Mouse (Mus musculus): ENCODE results near the gene Ube2e2. TPM values are rescaled to one million over a fixed set of nuclear protein-coding genes. Genes with fewer than 3 reads are reported as not detected.

Ube2e2 gene
- polyA plus RNA-seq, 1 experiment from 2014 or later = 72.8 TPM

GRCm38 (mm10) chr14:18666251-18666650, 227.8 kb downstream of the Ube2e2 start:
- no peaks in the 10 kb centered on the region for H3K27me3 ChIP-seq (replicated peaks; ENCODE audit: control insufficient read depth, insufficient read depth, low read length)
- H3K27ac ChIP-seq (replicated peaks; ENCODE audit: low read depth, low read length) = no peak overlapping the region
- peaks cover 8% of the 10 kb centered on the region for H3K9me3 ChIP-seq (ENCODE audit: control insufficient read depth, low read length)
- DNase-seq (ENCODE audit: low spot score) (peak; percentile 24), ATAC-seq (ENCODE audit: low read depth) (no peak)
- H3K4me2 ChIP-seq (ENCODE audit: low read depth, low read length) = no peak overlapping the region
- no peak overlapping the region for H3K4me3 ChIP-seq (ENCODE audit: low read depth, low read length)
- no peak overlapping the region for H3K9ac ChIP-seq (ENCODE audit: low read depth, low read length)
- H3K4me1 ChIP-seq (ENCODE audit: control insufficient read depth, insufficient read depth, low read length) = no peaks in the 10 kb centered on the region
- WGBS = 53% methylated on average over 1 of the region's 1 CpGs
- no peaks in the 10 kb centered on the region for H3K36me3 ChIP-seq (ENCODE audit: control insufficient read depth, insufficient read depth, low read length)

DNA sequence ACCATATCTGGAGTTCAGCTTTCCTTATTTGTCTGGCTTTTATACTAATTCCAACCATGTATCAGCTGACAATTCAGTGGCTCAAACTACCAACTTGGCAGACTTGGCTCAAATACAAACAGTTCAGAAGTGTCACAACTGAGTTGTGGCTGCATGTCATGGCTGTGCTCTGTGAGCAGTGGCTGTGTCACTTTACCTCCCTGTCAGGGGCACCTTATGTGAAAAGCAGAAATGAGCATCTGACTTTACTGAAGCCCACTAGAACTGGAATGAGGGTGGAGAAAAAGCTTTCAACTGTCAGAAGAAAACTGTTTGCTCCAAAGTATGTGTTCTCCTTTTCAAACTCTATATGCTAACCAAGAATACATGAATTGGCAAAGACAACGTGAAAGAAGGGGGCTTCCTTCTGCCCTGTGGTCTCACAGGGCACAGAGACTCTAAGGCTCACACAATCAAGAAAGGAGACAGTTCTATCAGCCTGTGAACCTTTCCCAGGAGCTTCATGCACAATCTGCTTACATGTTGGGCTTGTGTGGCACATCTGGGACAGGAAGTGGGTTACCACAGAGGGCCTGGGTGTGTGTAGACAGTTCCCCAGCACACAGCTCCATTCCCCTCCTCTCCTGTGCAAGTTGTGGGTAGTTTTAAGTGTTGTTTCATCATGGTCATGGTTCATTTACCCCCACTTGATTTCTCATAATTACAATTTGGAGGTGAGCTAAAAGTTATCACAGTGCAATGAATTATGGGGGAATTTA, 228.6 kb downstream of the Ube2e2 start:
- no peaks in the 10 kb centered on the region for H3K27me3 ChIP-seq (replicated peaks; ENCODE audit: control insufficient read depth, insufficient read depth, low read length)
- H3K9me3 ChIP-seq (ENCODE audit: control insufficient read depth, low read length) = peaks cover 10% of the 10 kb centered on the region
- no peak overlapping the region for H3K4me3 ChIP-seq (ENCODE audit: low read depth, low read length)
- no peak overlapping the region for H3K27ac ChIP-seq (replicated peaks; ENCODE audit: low read depth, low read length)
- no peak overlapping the region for H3K9ac ChIP-seq (ENCODE audit: low read depth, low read length)
- no peaks in the 10 kb centered on the region for H3K36me3 ChIP-seq (ENCODE audit: control insufficient read depth, insufficient read depth, low read length)
- no peak overlapping the region for H3K4me2 ChIP-seq (ENCODE audit: low read depth, low read length)
- no peak for ATAC-seq (ENCODE audit: low read depth)
- DNase-seq (ENCODE audit: low spot score) = no peak
- no peaks in the 10 kb centered on the region for H3K4me1 ChIP-seq (ENCODE audit: control insufficient read depth, insufficient read depth, low read length)
- 81% methylated on average over 1 of the region's 1 CpGs for WGBS

DNA sequence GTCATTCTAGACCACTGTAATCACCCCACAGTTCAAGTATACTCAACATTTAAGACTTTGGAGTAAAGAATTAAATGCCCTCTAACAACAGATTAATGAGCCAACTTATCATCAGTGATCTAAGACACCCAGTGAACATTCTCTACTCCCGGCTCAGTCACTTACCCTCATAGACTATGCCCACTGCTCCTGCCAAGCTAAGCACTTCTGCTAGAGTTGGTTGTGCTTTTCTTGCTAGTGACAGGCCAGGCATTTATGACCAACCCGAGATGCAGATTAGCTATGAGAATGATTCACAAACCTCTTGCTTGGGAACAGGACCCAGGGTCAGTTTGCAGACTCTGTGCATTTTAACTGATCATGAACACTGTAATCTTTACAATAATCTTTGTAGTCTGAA, 230.4 kb downstream of the Ube2e2 start:
- no peaks in the 10 kb centered on the region for H3K27me3 ChIP-seq (replicated peaks; ENCODE audit: control insufficient read depth, insufficient read depth, low read length)
- H3K9ac ChIP-seq (ENCODE audit: low read depth, low read length) = no peak overlapping the region
- peaks cover 10% of the 10 kb centered on the region for H3K9me3 ChIP-seq (ENCODE audit: control insufficient read depth, low read length)
- no peak overlapping the region for H3K4me3 ChIP-seq (ENCODE audit: low read depth, low read length)
- H3K36me3 ChIP-seq (ENCODE audit: control insufficient read depth, insufficient read depth, low read length) = no peaks in the 10 kb centered on the region
- H3K4me2 ChIP-seq (ENCODE audit: low read depth, low read length) = no peak overlapping the region
- no peaks in the 10 kb centered on the region for H3K4me1 ChIP-seq (ENCODE audit: control insufficient read depth, insufficient read depth, low read length)
- no peak for ATAC-seq (ENCODE audit: low read depth)
- 85% methylated on average over 2 of the region's 2 CpGs for WGBS
- no peak overlapping the region for H3K27ac ChIP-seq (replicated peaks; ENCODE audit: low read depth, low read length)
- no peak for DNase-seq (ENCODE audit: low spot score)

GRCm38 (mm10) chr14:18657777-18658753, 236.0 kb downstream of the Ube2e2 start:
- Histone ChIP-seq H3K9me3 (ENCODE audit: control insufficient read depth, low read length) (peaks cover 10% of the 10 kb centered on the region), H3K27me3 (replicated peaks; ENCODE audit: control insufficient read depth, insufficient read depth, low read length) (no peaks in the 10 kb centered on the region), H3K4me2 (ENCODE audit: low read depth, low read length) (no peak overlapping the region), H3K9ac (ENCODE audit: low read depth, low read length) (no peak overlapping the region), H3K4me1 (ENCODE audit: control insufficient read depth, insufficient read depth, low read length) (no peaks in the 10 kb centered on the region), H3K4me3 (ENCODE audit: low read depth, low read length) (no peak overlapping the region), H3K27ac (replicated peaks; ENCODE audit: low read depth, low read length) (no peak overlapping the region), H3K36me3 (ENCODE audit: control insufficient read depth, insufficient read depth, low read length) (no peaks in the 10 kb centered on the region)
- WGBS = 62% methylated on average over 4 of the region's 4 CpGs
- ATAC-seq (ENCODE audit: low read depth) = peak; percentile 63; the same call in 1 of the 2 replicates
- peak; percentile 67 for DNase-seq (ENCODE audit: low spot score)

DNA sequence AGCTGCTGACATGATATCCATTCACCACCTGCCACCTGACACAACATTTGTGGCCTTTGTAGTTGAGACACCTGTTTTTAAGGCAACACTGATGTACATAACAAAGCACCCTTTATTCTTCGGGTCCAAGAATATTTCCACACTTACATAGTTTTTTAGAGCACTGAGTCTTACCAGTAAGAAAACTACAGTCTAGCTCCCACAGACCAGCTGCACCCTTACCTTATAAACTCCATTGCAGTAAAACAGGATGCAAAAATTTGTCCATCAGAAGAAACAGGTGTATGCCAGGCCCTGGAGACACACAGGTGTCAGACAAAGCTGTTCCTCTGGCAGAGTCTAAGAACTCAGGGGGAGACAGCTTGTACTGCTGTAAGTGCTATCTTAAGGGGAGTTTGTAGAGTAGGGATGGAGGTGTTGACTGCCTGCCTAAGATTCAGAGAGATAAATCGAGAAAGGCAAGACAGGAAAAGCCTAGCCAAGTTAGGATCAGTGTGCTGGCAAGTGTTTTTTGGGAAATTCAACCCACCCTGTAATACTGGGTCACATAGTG, 244.9 kb downstream of the Ube2e2 start:
- H3K4me1 ChIP-seq (ENCODE audit: control insufficient read depth, insufficient read depth, low read length) = no peaks in the 10 kb centered on the region
- H3K9me3 ChIP-seq (ENCODE audit: control insufficient read depth, low read length) = no peaks in the 10 kb centered on the region
- DNase-seq (ENCODE audit: low spot score) (no peak), ATAC-seq (ENCODE audit: low read depth) (no peak)
- 68% methylated on average over 2 of the region's 2 CpGs for WGBS
- H3K36me3 ChIP-seq (ENCODE audit: control insufficient read depth, insufficient read depth, low read length) = no peaks in the 10 kb centered on the region
- no peak overlapping the region for H3K4me3 ChIP-seq (ENCODE audit: low read depth, low read length)
- H3K27me3 ChIP-seq (replicated peaks; ENCODE audit: control insufficient read depth, insufficient read depth, low read length) = no peaks in the 10 kb centered on the region
- no peak overlapping the region for H3K9ac ChIP-seq (ENCODE audit: low read depth, low read length)
- no peak overlapping the region for H3K4me2 ChIP-seq (ENCODE audit: low read depth, low read length)
- no peak overlapping the region for H3K27ac ChIP-seq (replicated peaks; ENCODE audit: low read depth, low read length)

DNA sequence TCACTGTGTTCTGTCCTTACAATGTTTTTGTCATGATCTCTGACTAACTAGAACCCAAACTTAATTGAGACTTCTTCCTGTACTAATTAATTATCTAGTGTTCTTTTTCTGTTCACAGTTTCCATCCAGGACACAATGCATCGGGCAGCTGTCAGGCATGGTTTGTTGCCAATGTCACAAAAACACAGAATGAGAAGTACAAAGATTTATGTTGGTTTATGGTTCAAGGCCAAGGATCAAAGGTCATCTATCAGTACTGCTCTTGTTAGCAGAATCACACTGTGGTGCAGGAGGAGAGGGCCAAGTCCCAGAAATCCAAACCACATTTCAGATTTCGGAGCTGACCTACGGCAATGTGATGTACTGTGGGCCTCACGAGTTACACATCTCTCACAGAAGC, 252.4 kb downstream of the Ube2e2 start:
- H3K4me3 ChIP-seq (ENCODE audit: low read depth, low read length) = no peak overlapping the region
- H3K27me3 ChIP-seq (replicated peaks; ENCODE audit: control insufficient read depth, insufficient read depth, low read length) = no peaks in the 10 kb centered on the region
- H3K4me2 ChIP-seq (ENCODE audit: low read depth, low read length) = no peak overlapping the region
- ATAC-seq (ENCODE audit: low read depth) (no peak), DNase-seq (ENCODE audit: low spot score) (no peak)
- H3K9ac ChIP-seq (ENCODE audit: low read depth, low read length) = no peak overlapping the region
- 72% methylated on average over 4 of the region's 4 CpGs for WGBS
- H3K9me3 ChIP-seq (ENCODE audit: control insufficient read depth, low read length) = no peaks in the 10 kb centered on the region
- no peak overlapping the region for H3K27ac ChIP-seq (replicated peaks; ENCODE audit: low read depth, low read length)
- H3K36me3 ChIP-seq (ENCODE audit: control insufficient read depth, insufficient read depth, low read length) = no peaks in the 10 kb centered on the region
- H3K4me1 ChIP-seq (ENCODE audit: control insufficient read depth, insufficient read depth, low read length) = no peaks in the 10 kb centered on the region

DNA sequence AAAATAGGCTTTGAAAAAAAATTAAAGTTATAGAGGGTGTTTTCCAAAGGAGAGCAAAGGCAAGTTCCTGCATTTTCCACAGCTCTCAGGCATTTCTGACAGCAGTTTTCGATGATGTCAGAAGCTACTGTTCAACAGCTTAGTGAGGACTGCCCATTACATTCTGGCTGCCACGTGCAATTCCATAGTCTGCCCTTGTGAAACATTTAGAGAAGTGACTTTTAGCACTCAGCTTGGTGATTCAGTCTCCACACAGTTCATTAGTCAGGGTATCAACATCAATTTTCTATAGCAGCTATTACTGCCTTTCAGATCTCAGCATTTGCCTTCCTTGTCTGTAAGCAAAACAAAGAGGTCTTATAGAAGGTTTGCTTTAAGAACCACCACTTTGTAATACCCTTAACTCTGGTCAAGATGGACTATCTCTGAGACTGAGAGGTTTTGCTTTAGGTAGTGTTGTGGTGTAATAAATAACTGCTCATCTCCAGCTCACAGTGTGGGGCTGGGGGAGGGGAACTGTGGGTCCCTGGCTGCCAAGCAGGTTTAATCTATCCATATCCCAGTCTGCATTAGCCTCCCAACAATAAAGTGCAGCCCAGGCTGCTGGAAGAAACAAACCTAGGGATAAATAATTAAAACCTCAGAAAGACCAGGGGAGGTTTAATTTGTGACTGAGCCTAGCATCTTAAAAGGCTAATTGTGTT, 255.2 kb downstream of the Ube2e2 start:
- no peaks in the 10 kb centered on the region for H3K4me1 ChIP-seq (ENCODE audit: control insufficient read depth, insufficient read depth, low read length)
- H3K27me3 ChIP-seq (replicated peaks; ENCODE audit: control insufficient read depth, insufficient read depth, low read length) = no peaks in the 10 kb centered on the region
- no peak overlapping the region for H3K27ac ChIP-seq (replicated peaks; ENCODE audit: low read depth, low read length)
- ATAC-seq (ENCODE audit: low read depth) (no peak), DNase-seq (ENCODE audit: low spot score) (no peak)
- WGBS = 70% methylated on average over 2 of the region's 2 CpGs
- no peak overlapping the region for H3K4me3 ChIP-seq (ENCODE audit: low read depth, low read length)
- no peaks in the 10 kb centered on the region for H3K36me3 ChIP-seq (ENCODE audit: control insufficient read depth, insufficient read depth, low read length)
- H3K9ac ChIP-seq (ENCODE audit: low read depth, low read length) = no peak overlapping the region
- H3K4me2 ChIP-seq (ENCODE audit: low read depth, low read length) = no peak overlapping the region
- no peaks in the 10 kb centered on the region for H3K9me3 ChIP-seq (ENCODE audit: control insufficient read depth, low read length)

DNA sequence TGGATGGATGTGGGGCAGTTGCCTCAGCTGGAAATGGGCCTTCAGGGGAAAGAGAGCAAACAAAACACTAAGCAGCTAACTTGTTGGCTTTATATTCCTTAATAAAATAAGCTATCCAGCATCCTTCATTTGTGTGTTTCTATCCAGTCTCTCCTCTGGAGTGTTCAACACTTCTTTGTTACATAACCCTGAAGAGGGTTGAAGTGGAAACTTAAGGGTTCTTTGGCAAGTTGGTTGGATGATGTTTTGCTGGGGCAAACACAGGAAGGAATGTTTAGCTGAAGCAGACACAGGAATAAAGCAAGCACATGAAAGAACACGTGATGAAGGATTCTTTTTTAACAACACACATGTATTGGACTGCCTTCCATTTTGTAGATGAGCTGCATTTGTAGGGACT, 256.3 kb downstream of the Ube2e2 start:
- Histone ChIP-seq H3K4me2 (ENCODE audit: low read depth, low read length) (no peak overlapping the region), H3K4me3 (ENCODE audit: low read depth, low read length) (no peak overlapping the region), H3K9ac (ENCODE audit: low read depth, low read length) (no peak overlapping the region), H3K27ac (replicated peaks; ENCODE audit: low read depth, low read length) (no peak overlapping the region), H3K4me1 (ENCODE audit: control insufficient read depth, insufficient read depth, low read length) (no peaks in the 10 kb centered on the region), H3K9me3 (ENCODE audit: control insufficient read depth, low read length) (no peaks in the 10 kb centered on the region), H3K36me3 (ENCODE audit: control insufficient read depth, insufficient read depth, low read length) (no peaks in the 10 kb centered on the region), H3K27me3 (replicated peaks; ENCODE audit: control insufficient read depth, insufficient read depth, low read length) (no peaks in the 10 kb centered on the region)
- 89% methylated on average over 1 of the region's 1 CpGs for WGBS
- ATAC-seq (ENCODE audit: low read depth) = no peak
- DNase-seq (ENCODE audit: low spot score) = no peak
